Mouse (Mus musculus) liver, adult 2 months (tissue): ENCODE data around the gene Abcb11. TPM values are rescaled to one million over a fixed set of nuclear protein-coding genes. Genes with fewer than 3 reads are reported as not detected.
"Not testable (repeated sequence)": the region's sequence is repeated elsewhere in the genome, so short reads cannot be mapped to it uniquely, and the experiment has no call there.

Experiments
- DNase-seq: peaks from one replicate; pipeline ENCODE4 v3.0.0-alpha.2; 2011; ENCODE audit warnings: low read depth, low spot score; ENCODE audit errors: extremely low read depth
- H3K27ac ChIP-seq: fragments of 200-500 bp; replicated peaks from 2 replicates; pipeline ENCODE4 v1.5.1; 2012; ENCODE audit warnings: low read depth, mild to moderate bottlenecking, control low read depth, inconsistent platforms, low read length; ENCODE audit not compliant: insufficient read depth
- H3K27me3 ChIP-seq: fragments of 200-500 bp; 2 replicates; pipeline ENCODE4 v1.6.1; 2012; ENCODE audit warnings: mild to moderate bottlenecking, moderate library complexity, low read length, inconsistent platforms; ENCODE audit not compliant: control insufficient read depth, insufficient read depth
- H3K36me3 ChIP-seq: fragments of 200-500 bp; 2 replicates; pipeline ENCODE4 v1.6.1; 2012; ENCODE audit warnings: low read length, inconsistent platforms; ENCODE audit not compliant: control insufficient read depth, insufficient read depth
- H3K4me1 ChIP-seq: fragments of 200-500 bp; 2 replicates; pipeline ENCODE4 v1.6.1; 2011; ENCODE audit warnings: low read length; ENCODE audit not compliant: control insufficient read depth, insufficient read depth
- H3K4me3 ChIP-seq: fragments of 200-500 bp; 2 replicates; pipeline ENCODE4 v1.5.1; 2011; ENCODE audit warnings: low read depth, mild to moderate bottlenecking, control low read depth, low read length, moderate library complexity; ENCODE audit not compliant: insufficient read depth
- H3K79me2 ChIP-seq: fragments of 200-500 bp; 2 replicates; pipeline ENCODE4 v1.6.1; 2012; ENCODE audit warnings: inconsistent platforms, mild to moderate bottlenecking, low read length, moderate library complexity; ENCODE audit not compliant: control insufficient read depth, insufficient read depth
- H3K9ac ChIP-seq: fragments of 200-500 bp; 2 replicates; pipeline ENCODE4 v1.6.1; 2012; ENCODE audit warnings: low read depth, mild to moderate bottlenecking, control low read depth, inconsistent platforms, low read length
- CTCF ChIP-seq: fragments of 200-500 bp; IDR thresholded peaks from 2 replicates; pipeline ENCODE4 v1.5.1; 2011; ENCODE audit warnings: low read depth, low read length, control low read depth
- POLR2A ChIP-seq: fragments of 200-500 bp; IDR thresholded peaks from 2 replicates; pipeline ENCODE4 v1.6.1; 2011; ENCODE audit warnings: low read length, control low read depth; ENCODE audit not compliant: insufficient read depth; ENCODE audit errors: extremely low read depth
- WGBS: fragments of 180-500 bp; shearing (Covaris S2); methylation state at CpG from one replicate; pipeline ENCODE4 v1.1.7; 2018; 5-methylcytosine and 5-hydroxymethylcytosine counted together
- polyA plus RNA-seq: library from polyadenylated mRNA; depleted of rRNA; stranded (reverse); fragments of >200 nt; gene quantifications from 2 replicates; pipeline ENCODE4 v1.2.3, GENCODE M21; 2012
- total RNA-seq: library from RNA; depleted of rRNA; stranded (reverse); fragments of >200 nt; gene quantifications from 2 replicates; pipeline ENCODE4 v1.2.3, GENCODE M21; 2014

The Abcb11 gene
- total and polyA plus RNA-seq, 2 experiments = 226 to 649 TPM

DNA sequence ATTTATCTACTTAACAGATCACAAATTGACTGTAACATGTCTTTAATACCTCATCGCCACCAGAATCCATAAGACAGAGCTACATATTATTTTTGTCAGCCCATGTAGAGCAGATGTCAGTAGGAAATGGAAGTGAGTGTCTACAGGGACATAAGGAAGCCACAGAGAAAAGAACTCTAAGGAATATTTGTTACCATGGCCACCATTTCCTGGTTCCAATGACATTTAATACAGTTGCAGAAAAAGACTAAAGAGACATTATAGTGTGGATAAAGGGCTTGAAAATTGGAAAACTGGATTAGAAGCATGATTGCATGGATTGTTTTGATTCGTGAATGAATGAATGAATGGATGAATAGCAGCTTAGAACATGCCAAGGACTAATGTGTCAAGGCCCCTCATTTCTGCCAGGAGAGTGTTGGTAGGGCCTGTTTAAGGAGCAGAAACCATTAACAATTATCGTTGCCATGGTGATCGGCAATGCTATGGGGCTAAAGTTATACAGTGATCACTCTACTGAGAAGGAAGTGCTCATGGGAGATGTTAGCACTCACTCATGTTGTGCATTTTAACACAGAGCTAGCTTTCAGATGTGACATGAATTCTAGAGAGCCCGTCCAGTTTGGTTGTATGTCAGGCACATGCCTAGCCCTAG is 13.8 kb downstream of the Abcb11 start:
- Histone ChIP-seq H3K79me2 (peaks cover 3% of the 10 kb centered on the region; the same call in 1 of the 2 replicates), H3K4me3 (no peak overlapping the region), H3K36me3 (peaks cover 60% of the 10 kb centered on the region), H3K4me1 (peaks cover 2% of the 10 kb centered on the region; the same call in 1 of the 2 replicates), H3K27me3 (no peaks in the 10 kb centered on the region), H3K27ac (no peak overlapping the region), H3K9ac (no peak overlapping the region)
- 94% methylated on average over 5 of the region's 5 CpGs for WGBS
- TF ChIP-seq POLR2A = no peak
- TF ChIP-seq CTCF = no peak
- no peak for DNase-seq

DNA sequence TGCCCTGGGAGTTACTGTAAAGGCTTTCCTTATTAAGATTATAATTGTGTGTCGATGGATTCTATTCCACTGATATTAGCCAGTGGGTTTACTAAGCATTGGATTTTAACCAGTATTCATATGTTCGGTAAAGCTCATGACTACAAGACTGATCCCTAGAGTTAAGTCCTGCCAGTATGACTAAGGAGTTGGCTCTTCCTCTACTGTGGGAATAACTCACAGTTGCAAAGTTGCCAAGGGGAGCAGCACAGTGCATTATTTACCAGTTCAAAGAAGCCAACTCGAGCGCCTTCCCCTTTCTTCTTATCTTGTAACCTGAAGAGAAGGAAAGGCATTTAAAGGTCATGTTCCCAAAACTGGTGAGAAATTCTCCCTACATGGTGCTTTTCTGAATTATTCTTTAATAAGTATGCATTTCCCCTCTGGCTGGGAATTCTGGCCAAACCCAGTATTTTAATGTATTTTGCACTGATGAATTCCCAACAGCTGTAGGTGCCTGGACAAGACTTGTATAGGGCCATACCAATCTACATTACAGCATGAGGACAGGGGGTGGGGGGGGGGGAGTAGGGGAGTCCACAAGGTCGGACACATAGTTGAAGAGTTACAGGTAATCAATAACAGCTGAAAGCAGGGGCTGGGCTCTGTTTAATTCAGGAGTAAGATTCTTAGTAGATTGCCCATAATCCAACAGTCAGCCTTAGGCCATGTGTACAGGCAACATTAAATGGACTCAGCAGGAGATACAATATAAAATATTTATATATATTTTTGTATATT is 17.3 kb downstream of the Abcb11 start:
- H3K4me1 ChIP-seq = no peaks in the 10 kb centered on the region
- H3K36me3 ChIP-seq = peaks cover 76% of the 10 kb centered on the region
- H3K4me3 ChIP-seq = no peak overlapping the region
- peak; percentile 39 for DNase-seq
- no peaks in the 10 kb centered on the region for H3K27me3 ChIP-seq
- TF ChIP-seq CTCF = no peak
- H3K27ac ChIP-seq = no peak overlapping the region
- H3K79me2 ChIP-seq = peaks cover 2% of the 10 kb centered on the region; the same call in 1 of the 2 replicates
- H3K9ac ChIP-seq = no peak overlapping the region
- 47% methylated on average over 5 of the region's 5 CpGs for WGBS

GRCm38 (mm10) chr2:69323018-69323417 is 19.4 kb downstream of the Abcb11 start:
- Histone ChIP-seq H3K9ac (no peak overlapping the region), H3K27ac (no peak overlapping the region), H3K36me3 (peaks cover 63% of the 10 kb centered on the region), H3K4me3 (no peak overlapping the region), H3K27me3 (no peaks in the 10 kb centered on the region), H3K4me1 (no peaks in the 10 kb centered on the region), H3K79me2 (peaks cover 3% of the 10 kb centered on the region; the same call in 1 of the 2 replicates)
- TF ChIP-seq POLR2A = no peak
- no peak for TF ChIP-seq CTCF
- 83% methylated on average over 4 of the region's 4 CpGs for WGBS
- no peak for DNase-seq

DNA sequence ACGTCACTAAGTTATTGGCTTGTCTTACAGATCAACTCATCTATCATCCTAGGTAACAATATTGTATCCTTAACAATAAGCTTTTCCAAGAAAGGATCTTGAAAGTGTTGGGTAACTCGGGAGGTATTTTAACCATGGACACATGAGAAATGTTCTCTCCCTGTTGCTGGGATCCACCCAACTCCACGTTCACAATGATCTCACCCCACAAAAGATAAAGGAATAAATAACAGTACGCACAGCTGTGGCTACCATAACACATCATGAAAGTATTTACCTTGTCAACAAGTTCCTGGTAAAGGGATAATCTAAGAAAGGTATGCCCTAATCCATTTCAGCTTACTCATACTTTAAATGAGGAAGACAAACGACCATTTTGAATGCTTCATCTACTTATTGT is 21.0 kb downstream of the Abcb11 start:
- Histone ChIP-seq H3K36me3 (peaks cover 53% of the 10 kb centered on the region), H3K4me3 (no peak overlapping the region), H3K27me3 (no peaks in the 10 kb centered on the region), H3K79me2 (peaks cover 3% of the 10 kb centered on the region; the same call in 1 of the 2 replicates), H3K4me1 (no peaks in the 10 kb centered on the region), H3K27ac (no peak overlapping the region), H3K9ac (no peak overlapping the region)
- 70% methylated on average over 5 of the region's 5 CpGs for WGBS
- DNase-seq = no peak
- TF ChIP-seq CTCF = no peak
- no peak for TF ChIP-seq POLR2A

DNA sequence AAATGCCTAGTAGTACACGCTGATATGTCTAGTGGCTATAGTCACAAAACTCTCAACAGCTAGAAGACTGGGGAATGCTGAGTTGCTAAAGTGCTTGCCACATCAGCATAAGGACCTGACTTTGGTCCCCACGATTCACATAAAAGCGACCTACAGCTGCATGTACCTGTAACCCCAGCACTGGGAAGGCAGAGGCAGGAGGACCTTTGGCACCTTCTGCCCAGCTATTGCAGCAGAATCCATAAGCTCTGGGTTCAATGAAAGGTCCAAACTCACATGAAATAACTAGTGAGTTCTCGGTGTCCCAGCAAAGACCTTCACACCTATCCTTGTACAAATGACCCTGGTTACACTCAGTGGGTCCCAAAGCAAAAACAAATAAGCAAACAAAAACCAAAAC is 31.1 kb downstream of the Abcb11 start:
- no peak for TF ChIP-seq CTCF
- no peak for TF ChIP-seq POLR2A

GRCm38 (mm10) chr2:69308136-69308535 is 34.3 kb downstream of the Abcb11 start:
- 0 out of 2 replicates have a peak, but pooled peaks cover 3% of the 10 kb centered on the region for H3K79me2 ChIP-seq
- no peak overlapping the region for H3K9ac ChIP-seq
- H3K36me3 ChIP-seq = peaks cover 56% of the 10 kb centered on the region
- H3K4me3 ChIP-seq = no peak overlapping the region
- no peak overlapping the region for H3K27ac ChIP-seq
- no peaks in the 10 kb centered on the region for H3K27me3 ChIP-seq
- peaks cover 2% of the 10 kb centered on the region; the same call in 1 of the 2 replicates for H3K4me1 ChIP-seq
- 83% methylated on average over 6 of the region's 6 CpGs for WGBS
- TF ChIP-seq CTCF = no peak
- no peak for TF ChIP-seq POLR2A
- no peak for DNase-seq

More for the DNA sequence above, 31.1 kb downstream of the Abcb11 start:
- Histone ChIP-seq H3K79me2 (0 out of 2 replicates have a peak, but pooled peaks cover 3% of the 10 kb centered on the region), H3K36me3 (peaks cover 27% of the 10 kb centered on the region), H3K27me3 (no peaks in the 10 kb centered on the region), H3K4me3 (no peak overlapping the region), H3K27ac (0 out of 2 replicates have a peak overlapping the region, but pooled peaks have one; percentile 29), H3K4me1 (peaks cover 2% of the 10 kb centered on the region; the same call in 1 of the 2 replicates), H3K9ac (no peak overlapping the region)
- WGBS = 33% methylated on average over 4 of the region's 4 CpGs
- peak; percentile 56 for DNase-seq

- not testable (repeated sequence) for H3K27ac ChIP-seq, DNase-seq, H3K4me1 ChIP-seq, H3K27me3 ChIP-seq, H3K9ac ChIP-seq, H3K4me3 ChIP-seq, H3K79me2 ChIP-seq
- WGBS = 92% methylated on average over 6 of the region's 6 CpGs
- peaks cover 69% of the 10 kb centered on the region for H3K36me3 ChIP-seq
These were observed 41.8 kb downstream of the Abcb11 start for GRCm38 (mm10) chr2:69300568-69300967.
